Mouse (Mus musculus) left cerebral cortex, postnatal 10 days (tissue): Measurements from ENCODE around the gene Prpf31. TPM values are rescaled to one million over a fixed set of nuclear protein-coding genes. Genes with fewer than 3 reads are reported as not detected.
"Not testable (repeated sequence)": the region's sequence is repeated elsewhere in the genome, so short reads cannot be mapped to it uniquely, and the experiment has no call there.

Experiments
- DNase-seq, 2 experiments: peaks; one replicate each; pipeline ENCODE4 v3.0.0; 2021 to 2022; ENCODE audit warnings: low spot score in 2 of 2, mixed read lengths in 1 of 2; ENCODE audit errors: extremely low spot score in 1 of 2
- intact Hi-C: fragments of 180-260 bp; cut with DNase I; formaldehyde crosslinking; loops from one replicate; pipeline ENCODE4 v1.15.1; 2025
- total RNA-seq, 2 experiments: library from RNA; stranded (reverse); gene quantifications; 2 replicates each; pipeline ENCODE4 v1.2.3; 2021

Gene Prpf31
- total RNA-seq: 10 to 100 TPM; 54.8 to 63.6 TPM

DNA sequence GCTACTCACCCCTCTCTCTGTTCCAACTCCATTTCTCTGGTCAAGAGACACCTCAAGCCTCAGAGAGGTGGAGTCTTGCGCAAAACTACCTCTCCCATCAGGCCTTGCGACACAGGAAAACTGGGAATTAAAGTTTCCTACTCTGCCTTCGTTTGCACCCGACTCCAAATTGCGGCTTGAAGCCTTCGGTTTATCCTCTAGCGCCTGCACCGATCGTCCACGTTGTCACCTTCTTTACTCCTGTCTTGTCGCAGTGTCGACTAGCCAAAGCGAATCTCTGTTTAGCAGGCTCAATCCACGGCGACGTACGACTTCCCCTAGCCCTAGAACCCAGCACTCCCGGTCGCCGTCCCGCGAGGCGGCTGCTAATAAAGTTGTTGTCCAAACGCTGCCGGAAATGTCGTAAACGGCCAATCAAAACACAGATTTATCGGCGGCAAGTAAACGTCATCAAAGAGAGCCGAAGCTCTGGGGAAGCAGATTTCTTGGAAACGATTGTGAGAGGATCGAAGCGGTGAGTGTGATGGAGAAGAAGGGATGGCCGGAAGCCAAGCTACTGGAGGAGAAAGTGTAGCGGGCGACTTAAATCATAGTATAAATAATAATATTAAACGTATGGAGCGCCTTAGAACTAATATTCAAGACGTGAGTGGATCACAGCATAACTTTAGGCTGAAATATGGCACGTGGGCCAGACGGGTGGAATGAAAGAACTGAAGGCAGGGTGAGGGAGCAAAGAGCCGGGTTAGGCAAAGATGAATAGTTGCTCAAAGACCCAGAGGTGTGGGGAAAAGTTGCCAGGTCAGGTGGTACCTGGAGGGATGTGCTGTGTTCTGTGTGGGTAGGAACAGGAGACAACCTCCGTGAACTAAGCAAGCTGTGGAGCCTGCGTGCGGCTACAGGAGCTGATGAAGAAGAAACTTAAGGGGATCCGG, at the start of gene Prpf31, which contains the start of gene Tfpt:
Prpf31 (plus strand) TSS at position 443 of the 935 bp plus-strand sequence.
Tfpt (minus strand) TSS at position 387 of the 935 bp plus-strand sequence.
- intact Hi-C loops: no loop called here
- DNase-seq: peak; percentile 93 to 94

DNA sequence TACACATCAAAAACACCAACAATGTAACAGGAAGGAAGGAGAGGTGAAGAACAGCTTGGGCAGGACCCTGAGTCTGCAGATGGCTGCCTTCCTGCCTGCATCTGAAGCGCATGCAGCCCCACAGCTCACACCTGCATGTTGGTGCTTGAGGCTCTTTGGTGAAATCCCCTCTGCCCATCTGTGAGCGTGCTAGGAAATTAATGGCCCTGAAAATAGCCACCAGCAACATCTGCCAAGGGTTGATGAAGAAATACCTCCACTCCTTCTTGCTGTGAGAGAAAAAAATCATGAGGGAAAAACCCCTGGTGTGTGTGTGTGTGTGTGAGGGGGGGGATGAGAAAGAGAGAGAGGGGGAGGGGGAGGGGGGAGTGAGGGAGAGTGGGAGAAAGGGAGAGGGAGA, 49.8 kb upstream of the Prpf31 start:
- DNase-seq: no peak
- intact Hi-C loops: no loop called here

DNA sequence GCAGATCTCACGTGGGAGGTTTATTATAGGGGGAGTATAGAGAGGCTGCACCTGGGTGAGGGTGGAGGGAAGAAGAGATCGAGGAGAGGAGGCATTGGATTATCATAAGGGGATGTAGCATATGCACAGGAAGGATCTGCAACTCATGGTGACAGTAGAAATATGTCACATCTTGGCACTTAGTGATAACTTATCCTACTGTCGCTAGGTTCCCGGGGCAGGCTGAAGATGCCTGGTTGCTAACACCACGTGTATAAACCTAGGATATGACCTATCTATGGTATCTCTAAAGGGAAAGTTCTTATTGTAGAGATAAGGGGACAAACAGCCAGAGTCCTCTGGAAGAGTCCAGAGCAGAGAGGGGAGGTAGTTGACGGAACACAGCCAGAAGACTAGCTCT, 44.0 kb upstream of the Prpf31 start:
- intact Hi-C loops: no loop called here
- DNase-seq: no peak

DNA sequence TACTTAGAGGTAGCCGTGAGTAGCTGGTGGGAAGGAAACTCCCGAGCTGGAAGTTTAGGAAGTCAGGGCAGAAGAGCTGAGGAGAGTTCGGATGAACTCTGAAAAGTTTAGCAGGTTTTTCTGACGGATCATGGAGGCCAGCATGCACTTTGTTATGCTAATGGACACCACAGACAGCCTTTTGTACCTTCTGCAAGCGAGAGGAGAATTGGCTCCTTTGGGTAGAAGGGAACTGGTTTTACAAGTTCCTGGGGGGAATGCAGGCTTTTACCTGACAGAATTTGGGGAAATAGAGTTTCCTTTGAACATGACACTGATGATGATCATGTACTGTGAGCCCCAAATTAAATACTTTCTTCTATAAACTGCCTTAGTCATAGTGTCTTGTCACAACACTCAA, 43.5 kb upstream of the Prpf31 start:
- intact Hi-C loops: no loop called here
- no peak for DNase-seq

DNA sequence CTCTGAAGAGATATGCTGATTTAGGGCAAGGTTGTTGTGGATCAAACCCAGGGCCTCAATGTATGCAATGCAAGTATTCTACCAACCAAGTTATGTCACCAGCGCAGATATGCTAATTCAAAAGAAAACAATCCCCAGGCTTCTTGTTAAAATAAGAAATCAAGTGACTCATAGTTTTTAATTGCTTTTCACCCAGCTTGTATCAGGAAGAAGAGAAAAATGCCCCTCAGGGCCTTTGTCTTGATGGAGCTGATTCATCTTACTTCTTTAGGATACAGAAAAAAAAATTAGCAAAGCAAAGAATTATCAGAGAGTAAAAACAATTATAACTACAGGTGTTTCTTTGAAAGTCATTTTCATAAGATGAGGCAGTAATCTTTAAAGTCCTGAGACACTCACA, 42.5 kb upstream of the Prpf31 start:
- DNase-seq: no peak
- intact Hi-C loops: no loop called here

DNA sequence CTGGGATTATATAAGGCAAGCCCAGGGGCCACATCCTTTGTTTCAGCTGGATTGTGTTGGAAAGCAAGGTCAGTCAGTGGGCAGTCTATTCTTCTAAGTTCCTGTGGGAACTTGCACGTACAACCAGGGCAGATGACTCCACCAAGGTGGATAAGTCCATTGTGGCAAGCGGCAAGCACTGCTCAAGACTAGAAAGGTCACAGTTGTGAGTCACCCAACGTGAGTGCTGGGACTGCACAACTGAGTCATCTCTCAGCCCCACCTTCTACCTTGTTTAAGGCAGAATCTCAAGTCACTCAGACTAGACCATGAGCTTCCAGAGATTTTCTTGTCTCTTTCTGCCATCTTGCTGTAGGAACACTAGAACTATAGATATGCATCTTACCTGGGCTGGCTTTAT, 39.2 kb upstream of the Prpf31 start:
- intact Hi-C loops: no loop called here
- DNase-seq: no peak

DNA sequence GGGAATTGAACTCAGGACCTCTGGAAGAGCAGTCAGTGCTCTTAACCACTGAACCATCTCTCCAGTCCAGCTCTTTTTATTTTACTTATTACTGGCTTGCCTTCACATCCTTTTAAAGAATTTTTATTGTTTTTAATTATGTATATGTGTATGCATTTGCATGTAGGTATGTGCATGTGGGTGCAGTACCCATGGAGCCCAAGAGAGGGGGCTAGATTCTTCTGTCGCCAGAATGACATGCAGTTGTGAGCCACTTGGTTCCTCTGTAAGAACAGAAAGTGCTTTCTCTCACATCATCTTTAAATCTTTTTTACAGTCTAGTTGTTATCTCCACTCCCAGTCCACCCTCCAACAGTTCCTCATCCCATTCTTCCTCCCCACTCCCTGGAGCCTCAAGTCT, 38.3 kb upstream of the Prpf31 start:
- intact Hi-C loops: no loop called here
- DNase-seq: no peak

DNA sequence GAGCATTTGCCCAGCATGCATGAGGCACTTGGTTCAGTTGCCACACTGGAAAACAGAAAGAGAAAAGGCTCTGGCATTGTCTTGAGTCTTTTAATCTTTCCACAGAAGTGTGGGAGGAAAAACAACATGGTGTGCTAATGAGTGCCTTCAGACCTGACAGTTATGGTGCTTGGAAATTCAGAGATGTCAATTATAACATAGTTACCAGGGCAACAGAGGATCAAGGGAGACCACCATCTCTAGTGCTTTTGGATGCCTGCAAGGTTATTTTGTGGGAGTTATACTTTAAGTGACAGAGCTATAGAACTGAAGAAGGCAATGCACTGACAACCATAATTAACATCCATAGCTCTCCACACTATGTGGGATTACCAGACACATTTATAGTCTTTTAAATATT, 35.9 kb upstream of the Prpf31 start:
- DNase-seq: no peak
- intact Hi-C loops: no loop called here

DNA sequence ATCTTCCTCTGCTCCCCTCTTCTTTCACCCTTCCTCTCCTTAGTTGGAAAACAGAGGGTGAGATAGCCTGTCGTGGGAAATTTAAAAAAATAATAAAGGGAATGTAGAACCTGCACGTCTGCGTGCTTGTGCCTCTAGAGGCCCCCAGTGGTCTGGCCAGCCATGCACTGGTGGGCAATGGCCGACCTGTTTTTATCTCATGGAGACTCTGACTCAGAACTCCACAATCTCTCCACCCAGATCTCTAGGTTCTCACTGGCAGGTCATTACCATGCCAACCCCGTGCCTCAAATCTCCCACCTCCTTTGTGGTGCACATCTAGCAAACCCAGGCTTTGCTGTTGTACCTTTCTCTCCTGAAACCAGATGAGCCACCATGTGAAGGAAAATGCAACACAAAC, 35.1 kb upstream of the Prpf31 start:
- DNase-seq: no peak
- intact Hi-C loops: no loop called here

DNA sequence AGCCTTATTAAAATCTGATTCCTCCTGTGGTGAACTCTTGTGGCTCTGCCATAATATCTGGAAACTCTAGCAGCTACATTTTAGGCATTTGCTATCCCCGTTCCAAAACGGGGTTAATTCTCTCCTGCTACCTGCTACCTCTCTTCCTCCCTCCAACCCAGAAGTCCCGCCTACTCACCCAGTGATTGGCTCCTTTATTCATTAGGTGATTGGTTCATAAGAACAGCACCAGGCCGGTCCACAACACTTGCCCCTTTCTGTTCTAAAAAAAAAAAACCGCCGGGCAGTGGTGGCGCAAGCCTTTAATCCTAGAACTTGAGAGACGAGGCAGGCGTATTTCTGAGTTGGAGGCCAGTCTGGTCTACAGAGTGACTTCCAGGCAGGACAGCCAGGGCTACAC, 34.6 kb upstream of the Prpf31 start:
- intact Hi-C loops: no loop called here

DNA sequence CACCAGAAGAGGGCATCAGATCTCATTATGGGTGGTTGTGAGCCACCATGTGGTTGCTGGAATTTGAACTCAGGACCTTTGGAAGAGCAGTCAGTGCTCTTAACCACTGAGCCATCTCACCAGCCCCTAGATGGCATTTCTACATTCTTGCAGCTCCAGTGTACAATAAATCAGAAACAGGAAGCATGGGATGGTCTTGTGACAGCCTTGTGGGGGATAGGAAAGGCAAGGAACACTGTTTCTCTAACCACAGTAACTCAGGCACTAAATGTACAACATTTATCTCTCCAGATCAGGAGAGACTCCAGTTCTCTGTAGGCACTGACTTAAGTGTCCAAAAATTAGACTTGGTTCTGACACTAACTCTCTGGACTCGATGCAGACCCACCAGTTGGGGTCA, 32.0 kb upstream of the Prpf31 start:
- DNase-seq, intact Hi-C loops: not testable (repeated sequence)

More for the DNA sequence above, 34.6 kb upstream of the Prpf31 start:
- no peak for DNase-seq

DNA sequence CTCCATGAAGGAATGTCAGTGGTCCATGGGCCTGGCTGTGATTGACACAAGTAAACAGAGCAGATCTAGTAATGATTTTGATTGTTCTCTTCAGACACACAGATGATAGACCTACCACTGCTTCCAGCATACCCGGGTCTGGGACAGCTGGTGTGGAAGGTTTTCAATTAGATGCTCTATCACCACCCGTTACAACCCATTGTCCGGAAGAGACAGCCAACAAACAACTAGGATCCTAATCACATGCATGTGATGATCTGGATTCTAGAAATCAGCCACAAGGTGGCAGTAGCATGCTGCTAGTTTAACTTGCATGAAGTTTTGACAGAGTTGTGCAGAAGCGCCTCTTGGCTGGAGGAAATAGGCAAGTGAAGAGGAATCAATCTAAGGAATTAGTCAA, 28.7 kb upstream of the Prpf31 start:
- DNase-seq: peak; percentile 63 to 71
- intact Hi-C loops: loop anchor here (5.0 kb wide), 1 partner anchor 826 kb away; no protein-coding TSS in a partner anchor

DNA sequence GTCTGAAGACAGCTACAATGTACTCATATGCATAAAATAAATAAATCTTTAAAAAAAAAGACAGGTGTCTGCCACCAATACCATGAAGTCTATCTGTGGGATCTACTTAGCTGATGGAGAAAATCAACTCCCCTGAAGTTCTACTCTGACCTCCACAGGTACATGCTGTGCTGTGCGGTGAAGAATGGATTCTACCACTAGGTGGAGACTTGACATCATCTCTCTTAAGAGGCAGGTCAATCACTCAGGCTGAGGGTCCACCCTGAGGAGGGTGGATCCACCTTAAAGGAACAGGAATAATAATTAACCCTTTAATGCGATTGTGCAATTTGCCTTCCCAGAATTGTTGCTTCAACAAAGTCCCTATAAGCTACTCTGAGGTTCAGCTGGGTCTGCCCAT, 23.0 kb upstream of the Prpf31 start:
- intact Hi-C loops: no loop called here

DNA sequence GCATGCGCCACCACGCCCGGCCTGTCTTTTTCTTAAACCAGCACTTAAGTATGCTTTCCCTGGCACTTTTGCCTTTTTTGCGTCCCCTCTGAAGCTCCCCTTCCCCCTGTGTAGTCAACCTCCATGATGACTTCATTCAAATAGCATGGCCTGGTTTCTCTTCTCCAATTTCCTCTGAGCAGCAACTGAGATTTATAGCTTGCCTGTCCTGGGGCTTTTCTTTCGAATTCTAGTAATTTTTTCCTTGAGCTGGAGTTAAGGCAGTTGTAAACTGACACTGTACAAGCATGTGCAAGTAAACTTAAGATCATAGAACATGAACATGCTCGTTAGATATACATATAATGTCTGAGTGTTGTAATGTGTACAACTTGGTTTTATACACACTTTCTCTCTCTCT, 22.4 kb upstream of the Prpf31 start:
- no peak for DNase-seq
- intact Hi-C loops: no loop called here

More for the DNA sequence above, 23.0 kb upstream of the Prpf31 start:
- DNase-seq: no peak

DNA sequence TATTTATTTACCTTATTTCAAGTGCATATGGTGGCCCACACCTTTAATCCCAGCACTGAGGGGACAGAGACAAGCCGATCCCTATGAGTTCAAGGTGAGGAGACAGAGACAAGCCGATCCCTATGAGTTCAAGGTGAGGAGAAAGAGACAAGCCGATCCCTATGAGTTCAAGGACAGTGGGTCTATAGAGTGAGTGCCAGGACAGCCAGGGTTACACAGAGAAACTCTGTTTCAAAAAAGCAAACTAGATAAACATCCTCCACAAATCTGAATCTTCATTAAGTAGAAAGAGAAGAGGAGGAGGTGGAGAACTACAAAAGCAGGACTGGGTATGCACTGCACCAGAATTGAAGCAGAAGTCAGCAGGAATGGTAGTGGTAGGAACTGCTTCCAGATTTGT, 21.1 kb upstream of the Prpf31 start:
- intact Hi-C loops: no loop called here

DNA sequence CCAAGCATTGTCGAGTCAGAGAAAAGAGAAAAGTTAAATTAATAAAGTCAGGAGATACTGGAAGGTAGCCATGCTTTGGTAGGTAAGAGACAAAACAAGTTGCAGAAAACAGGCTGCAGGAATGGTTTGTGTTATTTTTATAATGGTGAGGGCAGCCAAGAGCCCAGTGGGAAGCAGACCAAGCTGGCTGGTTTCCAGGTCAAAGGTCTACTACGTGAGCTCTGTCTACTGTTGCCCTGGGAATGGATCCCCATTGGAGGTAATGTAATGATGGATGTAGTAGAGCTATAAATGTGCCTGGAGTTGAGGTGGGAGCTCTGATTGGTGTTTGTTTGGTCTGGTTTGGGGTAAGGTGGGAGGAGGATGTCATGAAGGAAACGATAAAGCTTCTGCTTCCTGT, 20.7 kb upstream of the Prpf31 start:
- intact Hi-C loops: no loop called here

More for the DNA sequence above, 21.1 kb upstream of the Prpf31 start:
- no peak for DNase-seq

DNA sequence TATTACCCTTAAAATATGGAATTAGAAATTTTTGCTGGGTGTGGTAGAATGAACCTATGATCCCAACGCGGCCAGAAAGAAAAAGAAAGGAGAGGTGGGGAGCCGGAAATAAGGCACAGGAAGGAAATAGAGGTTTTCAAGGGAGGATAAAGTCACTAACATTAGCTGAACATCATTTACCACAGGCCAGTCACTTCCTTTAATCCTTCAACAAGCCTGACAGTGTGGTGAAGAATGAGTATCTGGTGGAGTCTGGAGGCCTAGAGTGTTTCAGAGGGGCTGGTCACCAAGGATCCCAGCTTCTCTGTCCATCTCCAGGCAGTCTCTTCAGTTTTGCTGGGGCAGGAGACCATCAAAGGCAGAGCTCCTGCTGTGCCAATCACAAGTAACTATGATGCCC, 19.3 kb upstream of the Prpf31 start:
- no peak for DNase-seq
- intact Hi-C loops: no loop called here

More for the DNA sequence above, 20.7 kb upstream of the Prpf31 start:
- DNase-seq: peak in 1 of 2 experiments; percentile 54

DNA sequence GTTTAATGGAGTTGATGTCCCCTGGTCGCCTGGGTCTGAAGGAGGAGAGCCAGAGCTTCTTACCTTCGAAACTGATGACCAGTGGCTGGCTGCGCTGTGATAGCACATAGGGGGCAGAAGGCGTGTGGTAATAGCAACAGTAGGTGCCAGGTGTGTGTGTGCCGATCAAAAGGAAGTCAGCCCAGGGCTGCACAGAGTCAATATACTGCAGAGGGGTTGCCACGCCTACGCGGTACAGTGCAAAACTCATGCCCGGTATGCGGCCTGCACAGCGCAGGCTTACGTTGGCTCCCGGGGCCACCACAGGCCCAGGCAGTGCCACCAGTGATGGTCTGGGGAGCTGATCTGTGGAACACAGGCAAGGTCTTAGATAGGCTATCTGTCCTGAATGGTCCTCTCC, 18.8 kb upstream of the Prpf31 start:
- intact Hi-C loops: no loop called here

DNA sequence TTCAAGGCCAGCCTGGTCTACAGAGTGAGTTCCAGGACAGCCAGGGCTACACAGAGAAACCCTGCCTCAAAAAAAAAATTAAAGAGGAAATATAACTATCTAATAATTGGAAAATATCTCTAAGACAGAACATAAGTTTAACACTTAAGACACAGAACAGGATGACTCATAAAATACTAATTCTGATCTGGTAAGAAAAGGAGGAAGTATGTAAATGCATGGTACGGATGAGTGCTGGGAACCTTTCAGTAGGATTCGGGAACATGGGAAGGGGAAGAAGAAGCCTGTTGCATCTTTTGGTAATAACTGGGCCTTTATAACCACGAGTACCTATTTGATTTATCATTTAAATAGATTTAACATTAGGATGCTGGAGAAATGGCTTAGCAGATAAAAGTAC, 15.8 kb upstream of the Prpf31 start:
- no peak for DNase-seq
- intact Hi-C loops: no loop called here

More for the DNA sequence above, 18.8 kb upstream of the Prpf31 start:
- no peak for DNase-seq

DNA sequence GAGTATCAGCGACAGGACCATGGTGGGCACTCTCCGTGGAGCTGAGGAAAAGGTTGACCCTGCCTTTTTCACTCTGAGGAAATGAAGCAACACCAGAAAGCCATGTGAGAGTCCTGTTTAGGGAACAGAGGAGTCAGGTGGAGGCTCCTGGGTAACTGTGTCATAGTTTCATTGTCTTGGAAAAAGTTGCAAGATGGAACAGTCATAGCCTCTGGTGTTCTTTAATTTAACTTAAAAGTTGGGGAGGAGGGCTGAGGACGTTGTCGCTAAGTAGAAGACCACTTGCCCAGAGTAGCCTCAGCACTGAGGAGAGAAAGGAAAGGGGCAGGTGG, 13.8 kb upstream of the Prpf31 start, which contains the start of gene Oscar:
Oscar (minus strand) TSS at position 101 of the 332 bp plus-strand sequence.
- DNase-seq: no peak

More for the DNA sequence above, 13.8 kb upstream of the Prpf31 start, which contains the start of gene Oscar:
- intact Hi-C loops: no loop called here
